Mouse (Mus musculus) bone marrow, adult 2 months (tissue): ENCODE measurements at regions not wholly inside any gene's neighbourhood (a gene's known extent, or its start where the extent isn't known, plus 50 kb on each side); places are given as distances from the start of the nearest gene placed in this dataset.

ENCODE experiments used
- CTCF ChIP-seq: fragments of 200-500 bp; IDR thresholded peaks from 2 replicates; pipeline ENCODE4 v1.5.1; 2011; ENCODE audit warnings: low read length, control low read depth; ENCODE audit not compliant: control insufficient read depth, insufficient read depth
- POLR2A ChIP-seq: fragments of 200-500 bp; IDR thresholded peaks from 2 replicates; pipeline ENCODE4 v1.6.1; 2011; ENCODE audit warnings: low read depth, mild to moderate bottlenecking, control low read depth, low read length, borderline replicate concordance; ENCODE audit not compliant: control insufficient read depth

- TF ChIP-seq CTCF (no peak), POLR2A (no peak)
These were observed 51.0 kb upstream of the Akirin2 start for GRCm38 (mm10) chr4:34499731-34500130.
